Mouse (Mus musculus) right cerebral cortex, postnatal 10 days (tissue): Measurements from ENCODE around the gene Sec16a.

ENCODE experiments used
- DNase-seq, 2 experiments: peaks; one replicate each; pipeline ENCODE4 v3.0.0; 2021; ENCODE audit warnings: low spot score in 2 of 2

The Sec16a gene

GRCm38 (mm10) chr2:26474789-26475504 lies 29.9 kb upstream of the Sec16a start:
- DNase-seq = no peak

GRCm38 (mm10) chr2:26472312-26473090 lies 27.5 kb upstream of the Sec16a start:
- DNase-seq = no peak

GRCm38 (mm10) chr2:26471652-26472285 lies 26.8 kb upstream of the Sec16a start:
- no peak for DNase-seq

- no peak for DNase-seq
Measured at GRCm38 (mm10) chr2:26470967-26471366, 26.0 kb upstream of the Sec16a start.

GRCm38 (mm10) chr2:26468376-26468775 lies 23.4 kb upstream of the Sec16a start:
- no peak for DNase-seq

- no peak for DNase-seq
Measured at GRCm38 (mm10) chr2:26463412-26463811, 18.4 kb upstream of the Sec16a start.

GRCm38 (mm10) chr2:26462980-26463379 lies 18.0 kb upstream of the Sec16a start:
- no peak for DNase-seq

- DNase-seq = no peak
Measured at GRCm38 (mm10) chr2:26461667-26462066, 16.7 kb upstream of the Sec16a start.

GRCm38 (mm10) chr2:26460837-26461236 lies 15.8 kb upstream of the Sec16a start:
- no peak for DNase-seq

- DNase-seq = no peak
Measured at GRCm38 (mm10) chr2:26460097-26460646, 15.2 kb upstream of the Sec16a start.

- no peak for DNase-seq
Measured at GRCm38 (mm10) chr2:26459478-26459877, 14.5 kb upstream of the Sec16a start.

- no peak for DNase-seq
Measured at GRCm38 (mm10) chr2:26458402-26459124, 13.5 kb upstream of the Sec16a start.

- peak; percentile 88 to 91 for DNase-seq
Measured at GRCm38 (mm10) chr2:26449121-26450060, 4.4 kb upstream of the Sec16a start.

- DNase-seq = no peak
Measured at GRCm38 (mm10) chr2:26447451-26447850, 2.4 kb upstream of the Sec16a start.

GRCm38 (mm10) chr2:26446671-26447070 lies 1.7 kb upstream of the Sec16a start:
- DNase-seq = no peak

GRCm38 (mm10) chr2:26445666-26446445 lies 840 bp upstream of the Sec16a start:
- peak; percentile 97 to 98 for DNase-seq

GRCm38 (mm10) chr2:26444368-26444767 lies 648 bp downstream of the Sec16a start:
- no peak for DNase-seq

GRCm38 (mm10) chr2:26443876-26444275 lies 1.1 kb downstream of the Sec16a start:
- no peak for DNase-seq

GRCm38 (mm10) chr2:26442843-26443242 lies 2.2 kb downstream of the Sec16a start:
- DNase-seq = no peak

GRCm38 (mm10) chr2:26441688-26442087 lies 3.3 kb downstream of the Sec16a start:
- DNase-seq = no peak
